Mouse (Mus musculus): ENCODE measurements around the gene Tacc3. TPM values are rescaled to one million over a fixed set of nuclear protein-coding genes. Genes with fewer than 3 reads are reported as not detected.
A peak's percentile ranks its signal among the peaks of the same experiment; 100 is the strongest.

Gene Tacc3
- total and polyA plus RNA-seq, 3 experiments = 1.4 to 3.1 (median 1.8) TPM

DNA sequence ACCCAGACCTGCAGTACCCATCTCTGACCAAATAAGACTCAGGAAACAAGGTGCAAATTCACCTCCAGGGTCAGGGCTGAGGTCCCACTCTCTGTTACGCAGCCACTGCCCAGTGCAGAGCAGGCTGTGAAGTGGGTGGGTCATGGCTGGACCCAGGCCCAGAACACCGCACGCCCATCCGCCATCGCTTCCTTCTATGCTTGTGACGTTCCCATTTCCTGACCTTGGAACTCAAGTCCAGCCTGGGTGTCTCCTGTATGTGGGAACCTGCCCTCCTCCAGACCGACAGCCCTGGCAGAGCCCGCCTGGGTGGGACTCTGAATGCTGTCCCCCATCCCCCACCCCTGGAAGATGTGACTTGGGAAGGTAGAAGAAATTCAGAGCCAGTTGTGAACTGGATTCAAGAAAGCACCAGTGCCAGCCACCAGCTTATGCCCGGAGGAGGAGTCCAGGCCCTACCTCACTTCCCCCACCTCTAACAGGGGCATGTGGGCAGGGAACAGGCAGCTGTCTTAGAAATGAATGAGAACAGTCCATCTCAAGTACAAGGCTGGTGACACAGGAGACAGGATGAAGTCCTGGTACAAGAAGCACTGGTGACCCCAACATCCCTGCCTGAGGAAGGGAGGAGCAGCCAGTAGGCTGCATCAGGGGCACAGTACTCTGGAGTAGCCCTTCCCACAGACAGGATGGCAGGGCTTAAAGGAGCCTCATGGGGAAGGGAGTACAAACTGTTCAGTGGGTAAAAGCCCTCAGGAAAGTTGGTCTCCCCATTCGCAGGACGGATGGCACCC, 32.1 kb downstream of the Tacc3 start:
- Histone ChIP-seq H3K4me1 (ENCODE audit: control insufficient read depth, insufficient read depth, low read length) (peaks cover 16% of the 10 kb centered on the region), H3K79me2 (replicated peaks; ENCODE audit: control insufficient read depth, insufficient read depth, low read length) (no peaks in the 10 kb centered on the region), H3K27me3 (ENCODE audit: control insufficient read depth, insufficient read depth, low read length) (no peaks in the 10 kb centered on the region), H3K4me3 (no peak overlapping the region), H3K36me3 (ENCODE audit: control insufficient read depth, insufficient read depth, low read length) (no peaks in the 10 kb centered on the region), H3K27ac (peak overlapping the region; percentile 90), H3K9ac (ENCODE audit: low read depth, low read length) (peak overlapping the region; percentile 22)
- peak; percentile 63; the same call in 1 of the 2 replicates for TF ChIP-seq EP300 (IDR thresholded peaks at IDR 0.05; ENCODE audit: insufficient read depth, low read depth, low read length)
- peak; percentile 71 for TF ChIP-seq POLR2A (IDR thresholded peaks at IDR 0.05; ENCODE audit: insufficient read depth, low read depth, low read length)
- no peak for TF ChIP-seq CTCF (IDR thresholded peaks at IDR 0.05)
- intact Hi-C loops (cut with DNase I) = no loop called here
- WGBS = 52% methylated on average over 11 of the region's 11 CpGs
- peak; percentile 75 to 84 for DNase-seq

DNA sequence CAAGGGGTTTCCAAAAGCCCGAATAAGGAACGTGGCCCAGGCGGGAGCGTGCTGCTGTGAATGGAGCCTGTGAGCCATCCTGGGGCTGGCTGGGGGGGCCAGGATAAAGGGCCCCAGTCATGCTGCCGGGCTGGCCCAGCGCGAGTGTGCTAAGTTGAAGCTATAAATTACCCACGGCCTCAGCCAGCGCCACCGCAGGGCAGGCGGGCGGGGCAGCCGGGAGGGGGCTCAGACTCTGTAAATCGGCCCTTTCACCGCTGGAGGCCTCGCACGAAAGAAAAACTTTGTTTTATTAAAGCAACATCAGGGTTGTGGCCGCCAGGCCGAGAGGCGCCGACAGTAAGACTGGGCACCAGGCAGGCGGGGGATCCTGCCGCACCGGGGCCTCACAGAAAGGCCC, 34.5 kb downstream of the Tacc3 start:
- Histone ChIP-seq H3K27me3 (ENCODE audit: control insufficient read depth, insufficient read depth, low read length) (no peaks in the 10 kb centered on the region), H3K4me1 (ENCODE audit: control insufficient read depth, insufficient read depth, low read length) (peaks cover 16% of the 10 kb centered on the region), H3K27ac (no peak overlapping the region; the same call in 1 of the 2 replicates), H3K79me2 (replicated peaks; ENCODE audit: control insufficient read depth, insufficient read depth, low read length) (no peaks in the 10 kb centered on the region), H3K4me3 (no peak overlapping the region), H3K9ac (ENCODE audit: low read depth, low read length) (no peak overlapping the region), H3K36me3 (ENCODE audit: control insufficient read depth, insufficient read depth, low read length) (no peaks in the 10 kb centered on the region)
- 32% methylated on average over 24 of the region's 24 CpGs for WGBS
- TF ChIP-seq CTCF (IDR thresholded peaks at IDR 0.05) (0 out of 2 replicates have a peak, but pooled peaks have one; percentile 2), EP300 (IDR thresholded peaks at IDR 0.05; ENCODE audit: insufficient read depth, low read depth, low read length) (no peak), POLR2A (IDR thresholded peaks at IDR 0.05; ENCODE audit: insufficient read depth, low read depth, low read length) (no peak)
- intact Hi-C loops (cut with DNase I) = no loop called here
- DNase-seq = no peak

DNA sequence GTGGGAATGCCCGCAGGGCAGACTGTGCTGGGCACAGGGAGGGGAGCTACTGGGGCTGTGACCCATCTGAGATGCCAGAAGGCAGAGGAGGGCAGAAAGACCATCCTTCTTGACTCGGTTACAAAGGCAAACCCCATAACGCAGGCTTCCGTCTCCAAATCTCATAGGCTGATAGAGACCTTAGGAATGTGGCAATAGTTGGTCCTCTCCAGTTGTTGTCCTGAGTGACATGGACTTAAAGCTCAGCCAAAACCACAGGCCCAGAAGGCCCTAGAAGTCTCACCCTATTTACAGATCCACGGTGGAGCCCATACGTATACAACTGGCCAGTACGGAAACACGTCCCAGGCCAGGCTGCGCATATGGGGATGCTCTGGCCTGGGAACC, 36.5 kb downstream of the Tacc3 start:
- no peaks in the 10 kb centered on the region for H3K79me2 ChIP-seq (replicated peaks; ENCODE audit: control insufficient read depth, insufficient read depth, low read length)
- no peaks in the 10 kb centered on the region for H3K27me3 ChIP-seq (ENCODE audit: control insufficient read depth, insufficient read depth, low read length)
- intact Hi-C loops (cut with DNase I) = no loop called here
- no peak for DNase-seq
- TF ChIP-seq EP300 (IDR thresholded peaks at IDR 0.05; ENCODE audit: insufficient read depth, low read depth, low read length) = no peak
- TF ChIP-seq POLR2A (IDR thresholded peaks at IDR 0.05; ENCODE audit: insufficient read depth, low read depth, low read length) = no peak
- TF ChIP-seq CTCF (IDR thresholded peaks at IDR 0.05) = no peak
- no peak overlapping the region for H3K9ac ChIP-seq (ENCODE audit: low read depth, low read length)
- 92% methylated on average over 9 of the region's 9 CpGs for WGBS
- H3K4me1 ChIP-seq (ENCODE audit: control insufficient read depth, insufficient read depth, low read length) = peaks cover 5% of the 10 kb centered on the region
- H3K36me3 ChIP-seq (ENCODE audit: control insufficient read depth, insufficient read depth, low read length) = no peaks in the 10 kb centered on the region
- no peak overlapping the region for H3K4me3 ChIP-seq
- H3K27ac ChIP-seq = no peak overlapping the region; the same call in 1 of the 2 replicates

DNA sequence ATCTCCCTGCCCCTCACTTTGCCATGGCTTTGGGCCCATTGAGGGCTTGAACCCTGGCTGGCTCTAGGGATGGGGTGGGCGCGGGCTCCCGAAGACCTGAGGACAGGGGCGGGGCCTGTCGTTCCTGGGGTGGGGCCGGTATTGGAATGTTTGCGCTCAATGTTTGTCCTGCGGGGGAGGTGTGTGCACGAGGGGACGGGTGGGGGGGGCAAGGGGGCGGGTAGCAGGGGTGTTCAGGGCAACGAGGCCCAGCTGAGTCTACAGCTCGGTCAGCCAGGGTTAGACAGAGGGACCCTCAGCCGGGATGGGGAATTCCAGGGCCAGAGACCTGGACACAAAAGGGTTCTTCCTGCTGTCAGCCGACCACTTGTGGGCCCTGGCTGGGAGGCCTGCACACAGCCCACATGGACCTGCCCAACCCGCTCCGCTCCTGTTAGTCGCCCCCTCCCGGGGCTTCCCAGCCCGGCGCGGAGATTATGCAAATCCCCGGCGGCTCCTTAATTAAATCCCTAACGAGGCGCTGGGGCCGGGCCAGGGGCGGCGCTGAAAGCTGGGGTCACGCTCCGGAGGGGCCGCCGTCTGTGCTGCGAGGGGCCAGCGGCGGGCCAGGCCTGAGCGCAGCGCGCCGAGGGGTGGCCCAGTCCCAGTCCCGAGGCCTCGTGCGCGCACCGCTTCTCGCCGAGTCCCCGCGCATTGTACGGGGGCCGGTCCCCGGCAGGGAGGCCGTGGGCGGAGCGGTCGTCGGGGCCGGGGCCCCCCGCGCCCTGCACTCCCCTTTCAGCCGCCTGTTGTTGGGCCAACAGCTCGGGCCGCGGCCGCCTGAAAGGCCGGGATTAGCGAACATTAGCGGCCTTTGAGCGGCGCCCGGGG, 37.2 kb downstream of the Tacc3 start:
- 7% methylated on average over 61 of the region's 71 CpGs for WGBS

DNA sequence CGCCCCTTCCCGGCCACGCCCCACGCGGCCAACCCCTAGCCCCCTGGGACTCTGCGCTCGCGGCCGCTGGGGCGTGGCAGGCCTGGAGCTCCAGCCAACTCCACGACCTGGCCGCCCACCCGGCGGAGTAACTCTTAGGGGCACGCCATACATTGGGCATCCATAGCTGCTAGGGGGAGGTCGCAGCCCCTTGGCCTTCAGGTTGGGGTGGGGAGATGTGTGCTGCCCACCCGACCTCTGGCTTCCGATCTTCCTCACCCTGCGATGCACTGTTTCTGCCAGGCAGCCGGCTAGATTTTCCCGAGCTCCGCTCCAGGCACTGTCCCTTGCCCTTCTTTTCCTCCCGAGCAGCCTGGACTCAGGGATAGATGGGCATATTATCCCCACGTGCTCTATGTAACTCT, 37.8 kb downstream of the Tacc3 start:
- DNase-seq = no peak
- Histone ChIP-seq H3K36me3 (ENCODE audit: control insufficient read depth, insufficient read depth, low read length) (no peaks in the 10 kb centered on the region), H3K79me2 (replicated peaks; ENCODE audit: control insufficient read depth, insufficient read depth, low read length) (no peaks in the 10 kb centered on the region), H3K27me3 (ENCODE audit: control insufficient read depth, insufficient read depth, low read length) (no peaks in the 10 kb centered on the region), H3K27ac (peak overlapping the region; percentile 84), H3K4me1 (ENCODE audit: control insufficient read depth, insufficient read depth, low read length) (no peaks in the 10 kb centered on the region), H3K9ac (ENCODE audit: low read depth, low read length) (peak overlapping the region; percentile 88), H3K4me3 (peak overlapping the region; percentile 68)
- WGBS = 13% methylated on average over 24 of the region's 24 CpGs
- intact Hi-C loops (cut with DNase I) = no loop called here
- TF ChIP-seq EP300 (IDR thresholded peaks at IDR 0.05; ENCODE audit: insufficient read depth, low read depth, low read length) = no peak
- no peak for TF ChIP-seq CTCF (IDR thresholded peaks at IDR 0.05)
- TF ChIP-seq POLR2A (IDR thresholded peaks at IDR 0.05; ENCODE audit: insufficient read depth, low read depth, low read length) = no peak

More for the DNA sequence above, 37.2 kb downstream of the Tacc3 start:
- Histone ChIP-seq H3K36me3 (ENCODE audit: control insufficient read depth, insufficient read depth, low read length) (no peaks in the 10 kb centered on the region), H3K4me1 (ENCODE audit: control insufficient read depth, insufficient read depth, low read length) (peaks cover 5% of the 10 kb centered on the region), H3K27me3 (ENCODE audit: control insufficient read depth, insufficient read depth, low read length) (no peaks in the 10 kb centered on the region), H3K4me3 (peak overlapping the region; percentile 68), H3K27ac (peak overlapping the region; percentile 84), H3K79me2 (replicated peaks; ENCODE audit: control insufficient read depth, insufficient read depth, low read length) (no peaks in the 10 kb centered on the region), H3K9ac (ENCODE audit: low read depth, low read length) (peak overlapping the region; percentile 88)
- intact Hi-C loops (cut with DNase I) = no loop called here
- TF ChIP-seq CTCF (IDR thresholded peaks at IDR 0.05) (0 out of 2 replicates have a peak, but pooled peaks have one; percentile 1), POLR2A (IDR thresholded peaks at IDR 0.05; ENCODE audit: insufficient read depth, low read depth, low read length) (no peak)
- DNase-seq = peak; percentile 61 to 76

Data from heart, adult 2 months (tissue).